Mouse (Mus musculus) lung, postnatal 0 days (tissue): Measurements from ENCODE around the gene Fam19a2.

Experiments used
- CTCF ChIP-seq: IDR thresholded peaks from 2 replicates; pipeline ENCODE4 v1.5.1; 2016; ENCODE audit warnings: antibody characterized with exemption, mild to moderate bottlenecking
- EP300 ChIP-seq: IDR thresholded peaks from 2 replicates; pipeline ENCODE4 v1.6.1; 2016; ENCODE audit warnings: antibody characterized with exemption, mild to moderate bottlenecking, control low read depth

- TF ChIP-seq EP300 (no peak), CTCF (no peak)
Observed at GRCm38 (mm10) chr10:123570616-123571188, 306.9 kb downstream of the Fam19a2 start.
